Mouse (Mus musculus) left cerebral cortex, adult 11 months (tissue): Measurements from ENCODE around the gene Ptpn11.
"Not testable (repeated sequence)": the region's sequence is repeated elsewhere in the genome, so short reads cannot be mapped to it uniquely, and the experiment has no call there.

Experiments
- DNase-seq: peaks from one replicate; pipeline ENCODE4 v3.0.0; 2022; ENCODE audit warnings: low spot score

Gene Ptpn11

DNA sequence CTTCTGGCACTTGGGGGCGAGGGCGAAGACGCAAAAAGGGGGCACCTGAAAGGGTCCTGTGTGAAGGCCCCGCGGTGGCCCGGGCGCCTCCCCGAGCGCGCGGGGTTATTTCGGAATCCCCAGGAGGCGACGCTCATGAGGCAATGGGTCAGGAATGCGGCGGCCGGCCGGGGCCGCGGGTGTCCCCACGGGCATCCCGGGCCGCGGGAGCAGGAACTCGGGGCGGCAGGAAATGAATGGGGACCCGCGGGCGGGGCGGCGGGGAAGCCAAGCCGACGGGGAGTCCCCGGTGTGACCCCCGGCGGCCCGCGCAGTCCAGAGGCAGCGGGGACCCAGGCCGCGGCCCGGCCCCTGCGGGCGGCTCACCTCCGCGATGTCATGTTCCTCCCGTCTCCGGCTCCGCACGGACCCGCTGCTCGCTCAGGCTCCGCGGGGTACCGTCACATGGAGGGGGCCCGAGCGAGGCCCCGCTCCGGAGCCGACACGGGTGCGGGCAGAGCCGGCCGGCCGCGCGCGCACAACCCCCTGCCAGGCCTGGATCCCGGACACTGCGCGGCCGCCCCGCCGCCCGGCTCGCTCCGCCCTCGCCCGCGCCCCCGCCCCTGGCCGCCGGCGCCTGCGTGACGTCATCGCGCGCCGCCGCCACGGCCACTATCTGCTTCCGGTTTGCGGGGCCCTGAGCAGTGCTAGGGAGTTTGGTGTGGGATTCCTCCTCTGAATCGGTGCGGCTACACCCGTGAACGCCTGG is at the start of gene Ptpn11:
TSS of gene Ptpn11 (minus strand) at position 562 of the 748 bp plus-strand sequence.
- no peak for DNase-seq

DNA sequence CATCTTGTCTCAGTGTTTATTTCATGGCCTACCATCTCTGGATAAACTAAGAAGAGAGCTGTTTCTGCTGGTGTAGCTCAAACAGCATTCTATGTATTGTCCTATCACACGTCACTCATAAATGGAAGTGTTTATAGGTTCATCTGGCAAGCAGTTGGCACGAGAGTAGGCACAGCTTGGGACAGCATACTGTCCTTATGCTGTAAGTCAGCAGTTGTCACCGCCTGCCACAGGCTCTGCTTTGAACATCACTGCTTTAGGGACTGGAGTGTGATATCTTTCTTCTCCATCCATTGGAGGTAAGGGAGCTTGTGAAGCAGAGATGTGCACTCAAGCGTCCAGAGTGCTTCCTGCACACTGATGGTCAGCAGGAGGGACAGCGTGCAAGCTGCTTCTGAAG is 48.6 kb upstream of the Ptpn11 start:
- no peak for DNase-seq

DNA sequence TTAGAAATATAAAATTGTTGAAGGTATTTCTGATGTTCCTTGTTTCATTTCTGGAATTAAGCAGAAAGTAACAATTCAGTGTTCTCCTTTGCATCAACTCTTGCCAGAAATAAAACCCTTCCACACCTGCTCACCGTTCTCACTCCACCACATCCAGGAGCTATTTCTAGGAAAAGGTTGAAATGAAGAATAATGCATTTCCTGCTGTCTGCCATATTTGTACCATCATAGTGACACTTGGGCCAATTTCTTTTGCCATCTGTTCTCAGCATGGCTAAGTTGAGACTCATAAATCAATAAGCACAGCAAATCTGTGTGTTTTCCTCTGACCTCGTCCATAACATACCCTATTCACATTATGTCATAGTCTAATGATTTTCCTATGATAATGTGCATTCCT is 47.0 kb upstream of the Ptpn11 start:
- DNase-seq = no peak

DNA sequence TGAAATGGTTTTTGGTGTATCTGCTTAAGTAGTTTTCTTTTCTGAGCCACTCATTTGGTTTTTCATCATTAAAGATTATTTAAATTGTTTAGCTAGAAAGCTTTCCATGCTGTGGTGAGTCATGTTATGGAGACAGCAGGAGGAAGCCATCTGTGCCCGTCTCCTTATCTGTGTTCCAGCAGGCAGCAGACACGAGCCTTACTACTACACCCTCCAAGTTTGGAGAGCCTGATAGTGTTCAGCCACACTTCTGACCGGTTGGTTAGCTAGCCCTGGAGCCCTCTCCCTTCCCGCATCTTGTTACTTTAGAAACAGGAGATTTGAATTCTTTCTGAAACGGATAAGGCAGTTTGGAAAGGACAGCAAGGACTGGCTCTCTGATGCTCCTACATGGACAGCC is 45.0 kb upstream of the Ptpn11 start:
- peak; percentile 40 for DNase-seq

DNA sequence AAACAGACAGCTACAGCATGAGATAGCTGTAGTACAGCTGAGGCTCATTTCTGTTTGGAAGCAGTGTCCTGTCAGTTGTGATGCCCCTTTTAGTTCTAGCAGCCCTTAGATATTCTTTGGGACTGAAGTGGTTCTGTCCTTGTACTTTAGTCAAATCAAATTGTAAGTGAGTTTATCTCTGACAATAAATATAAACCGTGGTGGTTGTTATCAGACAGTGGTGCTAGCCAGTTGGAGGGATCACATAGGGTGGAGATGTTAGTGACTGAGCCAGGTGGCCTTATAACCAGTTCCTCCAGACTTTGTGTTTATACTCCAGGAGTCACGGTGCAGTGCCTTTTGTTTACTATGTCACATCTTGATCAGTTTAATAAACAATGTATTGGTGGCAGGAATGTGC is 42.5 kb upstream of the Ptpn11 start:
- no peak for DNase-seq

DNA sequence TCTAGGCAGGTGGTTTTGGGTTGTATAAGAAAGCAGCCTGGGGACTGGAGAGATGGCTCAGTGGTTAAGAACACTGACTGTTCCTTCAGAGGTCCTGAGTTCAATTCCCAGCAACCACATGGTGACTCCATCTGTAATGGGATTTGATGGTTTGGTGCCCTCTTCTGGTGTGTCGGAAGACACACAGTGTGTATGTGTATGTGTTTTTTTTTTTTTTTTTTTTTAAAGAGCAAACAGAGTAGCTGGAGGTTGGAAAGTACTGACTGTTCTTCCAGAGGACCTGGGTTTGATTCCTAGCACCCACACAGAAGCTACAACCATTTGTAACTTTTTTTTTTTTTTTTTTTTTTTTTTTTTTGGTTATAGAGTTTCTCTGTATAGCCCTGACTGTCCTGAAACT is 41.6 kb upstream of the Ptpn11 start:
- no peak for DNase-seq

DNA sequence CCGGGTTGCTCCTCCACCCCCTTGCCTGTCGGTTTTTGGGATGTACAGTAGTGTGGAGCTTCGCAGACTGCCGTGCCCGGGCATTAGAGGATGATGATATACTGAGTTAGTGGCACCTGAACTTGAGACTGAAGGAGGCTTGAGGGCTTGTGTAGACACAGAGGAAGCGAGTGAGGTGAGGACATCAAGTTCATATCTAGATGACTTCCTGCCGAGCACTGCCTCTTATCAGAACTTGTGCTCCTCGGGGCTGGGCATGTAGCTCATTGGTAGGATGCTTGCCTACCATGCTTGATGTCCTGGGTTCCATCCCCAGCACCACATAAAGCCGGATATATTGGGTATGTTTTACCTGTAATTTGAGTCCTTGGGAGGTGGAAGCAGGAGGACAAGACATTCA is 39.6 kb upstream of the Ptpn11 start:
- DNase-seq = no peak

DNA sequence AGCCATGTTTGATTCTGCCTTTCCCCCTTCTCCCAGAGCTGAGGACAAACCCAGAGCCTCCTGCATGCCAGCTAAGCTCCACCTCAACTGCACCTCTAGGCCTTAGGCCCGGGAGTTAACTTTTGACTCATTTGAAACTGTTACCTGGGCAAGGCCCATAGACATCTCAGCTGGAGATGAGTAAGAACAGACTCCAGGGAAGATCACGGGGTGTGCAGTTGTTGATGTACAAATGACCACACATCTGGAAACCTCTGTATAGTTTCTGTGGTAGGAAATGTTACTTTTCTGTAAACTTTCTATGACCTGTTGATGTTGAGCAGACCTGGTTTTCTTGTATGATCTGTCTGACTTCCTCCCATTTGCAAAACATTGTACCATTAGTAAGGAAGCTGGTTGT is 38.0 kb upstream of the Ptpn11 start:
- DNase-seq = no peak

DNA sequence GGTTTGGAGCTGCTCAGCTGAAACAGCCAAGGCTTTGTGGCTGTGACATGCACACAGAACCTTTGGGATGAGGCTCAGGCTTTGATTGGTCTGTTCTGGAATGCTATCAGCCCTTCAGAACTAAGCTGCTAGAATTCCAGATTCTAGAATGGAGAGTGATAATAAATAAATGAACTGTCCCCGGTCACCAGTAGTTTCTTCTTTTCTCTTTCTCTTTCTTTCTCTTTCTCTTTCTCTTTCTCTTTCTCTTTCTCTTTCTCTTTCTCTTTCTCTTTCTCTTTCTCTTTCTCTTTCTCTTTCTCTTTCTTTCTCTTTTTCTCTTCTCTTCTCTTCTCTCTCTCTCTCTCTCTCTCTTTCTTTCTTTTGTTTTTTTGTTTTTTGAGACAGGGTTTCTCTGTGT is 36.1 kb upstream of the Ptpn11 start:
- DNase-seq = not testable (repeated sequence)

DNA sequence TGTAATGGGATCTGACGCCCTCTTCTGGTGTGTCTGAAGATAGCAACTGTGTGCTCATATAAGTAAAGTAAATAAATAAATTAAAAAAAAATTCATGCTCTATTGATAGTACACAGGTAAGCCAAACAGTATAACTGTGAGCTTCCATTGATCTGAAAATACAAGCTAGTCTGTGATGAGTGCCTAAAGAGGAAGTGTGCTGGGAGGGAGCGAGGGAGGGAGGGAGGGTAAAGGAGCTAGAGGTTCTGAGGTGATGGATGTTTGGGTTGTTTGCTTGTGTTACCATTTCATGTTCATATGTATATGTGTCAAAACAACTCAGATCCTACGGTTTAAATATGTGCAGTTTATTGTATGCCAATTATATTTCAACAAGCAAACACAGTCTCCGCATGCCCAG is 35.6 kb upstream of the Ptpn11 start:
- DNase-seq = no peak

DNA sequence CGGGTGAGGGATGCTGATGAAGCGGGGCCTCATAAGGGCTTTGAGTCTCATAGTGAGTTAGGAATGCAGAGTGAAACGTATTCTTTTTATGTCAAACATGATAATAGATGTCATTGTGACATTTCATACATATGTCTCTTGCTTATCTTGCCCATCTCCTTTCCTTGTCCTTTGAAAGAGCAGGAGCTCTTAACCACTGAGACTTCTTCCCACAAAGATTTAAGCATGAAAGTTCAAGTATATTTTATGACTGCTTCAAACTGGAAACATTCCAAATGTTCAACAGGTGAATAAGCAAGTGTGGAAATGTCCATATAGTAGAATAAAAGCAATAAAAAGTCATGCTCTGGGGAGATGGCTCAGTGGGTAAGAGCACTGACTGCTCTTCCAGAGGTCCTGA is 35.2 kb upstream of the Ptpn11 start:
- no peak for DNase-seq

DNA sequence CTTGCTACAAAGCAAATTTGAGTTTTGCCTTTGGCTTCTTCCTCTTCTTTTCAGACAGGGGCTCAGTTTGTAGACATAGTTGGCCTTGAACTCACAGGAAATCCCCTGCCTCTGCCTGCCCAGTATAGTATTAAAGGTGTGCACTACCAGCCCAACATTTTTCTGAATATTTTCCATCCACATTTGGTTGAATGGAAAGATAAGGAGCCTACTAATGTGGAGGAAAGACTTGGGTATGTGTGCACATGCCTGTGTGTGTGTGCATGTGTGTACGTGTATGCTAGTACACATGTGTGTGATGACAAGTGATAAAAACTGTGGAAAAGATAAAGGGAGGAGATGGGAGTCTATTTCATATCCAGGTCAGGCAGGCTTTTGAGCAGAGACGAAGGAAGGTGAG is 34.7 kb upstream of the Ptpn11 start:
- no peak for DNase-seq

DNA sequence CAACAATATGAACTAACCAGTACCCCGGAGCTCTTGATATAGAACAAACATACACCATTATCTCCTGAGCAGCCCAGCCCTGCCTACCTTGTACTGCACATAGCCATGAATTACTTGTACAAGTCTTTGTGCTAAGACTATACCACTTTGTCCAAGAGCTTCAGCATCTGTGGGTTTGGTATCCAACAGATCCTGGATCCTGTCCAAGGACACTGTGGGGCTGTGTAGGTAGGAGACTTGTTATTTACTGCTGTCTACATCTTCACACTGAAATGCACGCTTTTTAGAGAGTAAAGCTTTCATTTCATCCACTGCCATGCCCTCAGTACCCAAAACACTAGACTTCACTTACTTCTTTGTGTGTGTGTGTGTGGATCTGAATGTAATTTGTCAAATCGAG is 33.7 kb upstream of the Ptpn11 start:
- no peak for DNase-seq

DNA sequence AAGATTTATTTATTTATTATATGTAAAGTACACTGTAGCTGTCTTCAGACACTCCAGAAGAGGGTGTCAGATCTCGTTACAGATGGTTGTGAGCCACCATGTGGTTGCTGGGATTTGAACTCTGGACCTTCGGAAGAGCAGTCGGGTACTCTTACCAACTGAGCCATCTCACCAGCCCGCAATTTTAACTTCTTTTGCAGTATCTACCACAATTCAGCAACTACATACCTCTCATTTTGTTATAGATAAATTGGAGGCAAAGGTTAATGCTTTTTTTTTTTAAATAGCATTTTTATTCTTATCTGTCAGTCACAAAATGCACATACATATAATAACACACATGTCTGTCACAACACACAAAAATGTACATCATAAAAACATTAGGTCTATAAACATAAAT is 32.8 kb upstream of the Ptpn11 start:
- DNase-seq = not testable (repeated sequence)

DNA sequence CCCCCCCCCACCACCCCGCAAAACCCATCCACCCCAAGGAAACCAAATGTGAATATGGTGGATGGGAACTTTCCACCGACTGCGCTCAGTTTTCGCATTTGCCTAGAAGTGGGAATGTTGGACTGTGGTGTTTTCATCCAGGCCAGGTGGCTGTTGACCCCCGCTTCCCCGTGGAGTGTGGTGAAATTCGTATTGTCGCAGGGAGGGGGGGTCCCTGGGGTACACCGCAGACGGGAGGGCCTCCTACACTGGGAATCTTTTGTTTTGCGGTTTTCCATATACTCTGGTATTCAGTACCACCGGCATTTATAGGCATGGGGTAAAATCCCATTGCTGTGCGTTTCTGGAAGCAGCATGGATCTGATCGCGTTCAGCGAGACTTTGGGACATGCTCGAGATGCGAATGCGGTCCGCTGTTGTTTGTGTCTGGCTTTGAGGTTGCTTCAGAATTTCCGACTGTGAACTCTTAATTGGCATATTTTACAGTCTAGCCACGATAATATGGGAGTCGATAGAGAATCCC is 30.2 kb upstream of the Ptpn11 start:
- no peak for DNase-seq

DNA sequence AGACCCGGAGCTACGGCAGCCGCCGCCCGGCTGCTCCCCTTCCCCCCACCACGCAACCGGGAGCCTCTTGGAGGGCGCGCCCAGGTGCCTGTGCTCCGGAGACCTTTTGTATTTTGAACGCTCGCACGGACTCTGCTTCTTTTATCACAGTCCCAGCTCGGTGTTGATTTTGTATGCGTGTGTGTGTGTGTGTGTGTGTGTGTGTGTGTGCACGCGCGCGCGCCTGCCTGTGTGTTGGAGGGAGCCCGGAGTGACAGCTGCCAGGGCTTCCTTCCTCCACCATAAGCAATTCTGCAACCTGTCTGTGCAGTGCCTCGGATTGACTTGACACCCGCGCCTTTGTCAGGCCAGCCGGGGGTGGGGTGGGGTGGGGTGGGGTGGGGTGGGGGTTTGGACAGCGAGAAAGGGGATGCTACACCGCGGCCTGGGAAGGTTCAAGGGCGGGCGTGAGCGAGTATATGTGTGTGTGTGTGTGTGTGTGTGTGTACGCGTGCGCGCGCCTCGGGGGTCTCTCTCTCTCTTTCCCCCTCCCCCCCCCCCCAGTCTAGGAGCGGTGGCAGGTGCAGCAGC is 29.6 kb upstream of the Ptpn11 start:
- DNase-seq = no peak

DNA sequence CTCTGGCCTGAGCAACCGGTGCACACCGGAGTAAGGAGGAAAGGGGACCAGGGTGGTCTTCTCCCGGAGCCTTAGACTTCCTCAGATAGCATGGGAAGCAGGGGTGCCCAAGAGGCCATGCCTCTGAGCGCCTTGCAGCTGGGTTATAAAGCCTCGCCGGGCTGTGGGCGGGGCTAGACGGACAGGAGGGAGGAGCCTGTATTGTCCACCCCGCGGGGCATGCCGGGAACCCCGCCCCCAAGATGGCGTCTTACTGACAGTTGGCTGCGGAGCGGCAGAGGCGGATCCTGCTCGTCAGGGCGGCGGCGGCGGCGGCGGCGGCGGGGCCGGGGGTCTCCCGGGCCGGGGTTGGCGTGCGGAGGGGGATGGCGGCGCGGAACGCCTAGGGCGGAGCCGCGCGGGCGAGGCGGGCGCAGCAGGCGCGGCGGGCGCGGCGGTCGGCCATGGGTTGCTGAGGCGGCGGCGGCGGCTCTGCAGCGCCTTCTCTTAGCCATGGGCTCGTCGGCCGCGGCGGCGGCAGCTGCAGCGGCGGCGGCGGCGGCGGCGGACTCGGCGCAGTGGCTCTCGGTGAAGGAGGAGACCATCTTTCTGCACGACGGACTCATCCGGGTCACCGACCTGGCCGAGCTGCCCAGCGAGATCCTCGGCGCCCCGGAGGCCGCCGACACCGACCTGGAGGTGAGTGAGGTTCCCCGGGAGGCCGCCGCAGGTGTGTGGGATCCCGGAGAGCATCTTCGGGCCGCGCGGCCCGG is 29.0 kb upstream of the Ptpn11 start, which contains the start of gene Hectd4:
TSS of gene Hectd4 (plus strand) at position 240 of the 752 bp plus-strand sequence.
- peak; percentile 92 for DNase-seq

DNA sequence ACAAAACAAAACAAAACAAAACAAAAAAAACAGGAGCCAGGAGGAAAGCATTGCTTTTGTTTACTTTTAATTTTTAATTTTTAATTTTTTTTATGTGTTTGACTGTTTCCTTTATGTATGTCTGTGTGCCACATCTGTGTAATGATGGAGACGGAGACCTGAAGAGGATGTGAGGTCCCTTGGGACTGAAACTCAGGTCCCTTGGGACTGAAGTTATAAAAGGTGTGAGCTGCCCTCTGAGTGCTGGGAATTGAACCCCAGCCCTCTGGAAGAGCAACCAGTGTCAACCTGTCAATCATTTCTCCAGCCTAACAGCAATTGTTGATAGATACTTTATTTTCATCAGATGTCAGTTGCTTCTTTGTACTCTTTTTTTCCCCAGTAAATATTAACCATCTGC is 28.0 kb upstream of the Ptpn11 start:
- DNase-seq = no peak

DNA sequence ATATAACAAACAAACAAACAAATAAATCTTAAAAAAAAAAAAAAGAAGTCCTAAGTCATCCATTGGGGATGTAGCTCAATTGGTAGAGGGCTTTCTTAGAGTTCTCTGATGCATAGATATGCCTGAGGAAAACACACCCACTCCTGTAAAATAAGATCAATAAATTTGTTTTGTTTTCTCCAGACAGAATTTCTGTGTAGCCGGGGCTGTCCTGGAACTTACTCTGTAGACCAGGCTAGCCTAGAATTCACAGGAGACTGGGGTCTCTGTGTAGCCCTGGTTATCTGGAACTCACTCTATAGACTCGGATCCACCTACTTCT is 26.1 kb upstream of the Ptpn11 start:
- DNase-seq = no peak

DNA sequence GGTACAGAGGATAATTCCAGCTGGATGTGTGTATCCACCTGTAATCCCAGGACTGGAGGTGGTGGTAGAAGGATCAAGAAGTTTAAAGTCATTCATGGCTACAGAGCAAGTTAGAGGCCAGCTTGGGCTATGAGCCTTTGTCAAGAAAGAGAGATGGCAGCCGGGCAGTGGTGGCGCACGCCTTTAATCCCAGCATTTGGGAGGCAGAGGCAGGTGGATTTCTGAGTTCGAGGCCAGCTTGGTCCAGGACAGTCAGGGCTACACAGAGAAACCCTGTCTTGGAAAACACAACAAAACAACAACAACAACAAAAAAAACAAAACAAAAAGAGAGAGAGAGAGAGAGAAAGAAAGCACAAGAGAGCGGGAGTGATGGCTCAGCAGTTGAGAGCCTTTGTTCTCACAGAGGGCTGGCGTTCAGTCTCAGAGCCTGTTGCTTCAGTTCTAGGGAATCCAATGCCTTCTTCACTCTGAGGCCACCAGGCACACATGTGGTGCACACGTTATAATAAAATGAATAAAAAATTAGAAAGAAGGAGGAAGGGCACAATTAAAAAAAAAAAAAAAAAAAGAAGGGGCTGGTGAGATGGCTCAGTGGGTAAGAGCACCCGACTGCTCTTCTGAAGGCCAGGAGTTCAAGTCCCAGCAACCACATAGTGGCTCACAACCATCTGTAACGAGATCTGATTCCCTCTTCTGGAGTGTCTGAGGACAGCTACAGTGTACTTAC is 25.6 kb upstream of the Ptpn11 start:
- not testable (repeated sequence) for DNase-seq

DNA sequence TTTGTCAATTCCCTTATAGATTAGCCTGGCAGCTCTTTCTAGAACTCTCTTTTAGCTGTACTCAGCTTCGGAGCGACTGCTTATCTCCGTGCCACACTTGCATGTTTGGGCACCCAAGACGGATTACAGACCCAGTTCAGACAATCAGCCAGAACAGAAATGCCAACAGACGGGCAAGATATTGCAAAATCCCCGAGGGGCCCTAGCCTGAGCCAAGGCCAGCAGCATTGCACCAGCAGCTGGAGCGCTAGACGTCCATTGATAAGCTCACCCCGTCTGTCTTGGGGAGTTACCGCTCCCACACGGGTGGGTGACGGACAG is 24.9 kb upstream of the Ptpn11 start:
- DNase-seq = no peak

DNA sequence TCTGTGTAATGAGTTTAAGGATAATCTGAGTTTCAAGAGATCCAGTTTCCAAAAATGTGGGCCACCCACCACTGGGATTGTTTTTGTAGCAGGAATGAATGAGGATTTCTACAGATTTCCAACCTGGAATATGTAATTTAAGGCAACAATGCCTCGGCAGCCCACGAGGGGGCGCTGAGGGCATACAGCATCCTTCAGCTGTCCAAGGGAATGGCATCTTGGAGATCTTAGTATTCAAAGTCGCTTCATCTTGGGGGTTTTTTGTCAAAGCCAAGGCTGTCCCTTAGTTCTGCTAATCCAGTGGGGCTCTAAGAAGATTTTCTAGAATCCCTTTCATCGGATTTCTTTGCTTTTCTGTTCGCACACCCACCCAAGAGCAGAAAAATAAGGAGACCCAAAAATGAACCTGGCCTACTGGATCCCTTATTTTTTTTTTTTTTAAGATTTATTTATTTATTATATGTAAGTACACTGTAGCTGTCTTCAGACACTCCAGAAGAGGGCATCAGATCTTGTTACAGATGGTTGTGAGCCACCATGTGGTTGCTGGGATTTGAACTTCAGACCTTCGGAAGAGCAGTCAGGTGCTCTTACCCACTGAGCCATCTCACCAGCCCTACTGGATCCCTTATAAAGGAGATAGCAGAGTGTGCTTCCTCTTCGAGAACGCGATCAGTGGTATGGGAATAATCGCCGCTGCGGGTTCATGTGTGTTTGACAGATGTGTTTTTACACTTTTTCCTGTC is 24.4 kb upstream of the Ptpn11 start:
- DNase-seq = peak; percentile 68
